Mouse (Mus musculus) left cerebral cortex, postnatal 10 days (tissue): ENCODE measurements around the gene Ncoa5. TPM values are rescaled to one million over a fixed set of nuclear protein-coding genes. Genes with fewer than 3 reads are reported as not detected.

Experiments used
- DNase-seq, 2 experiments: peaks; one replicate each; pipeline ENCODE4 v3.0.0; 2021 to 2022; ENCODE audit warnings: low spot score in 2 of 2, mixed read lengths in 1 of 2; ENCODE audit errors: extremely low spot score in 1 of 2
- intact Hi-C: fragments of 180-260 bp; cut with DNase I; formaldehyde crosslinking; loops from one replicate; pipeline ENCODE4 v1.15.1; 2025
- total RNA-seq, 2 experiments: library from RNA; stranded (reverse); gene quantifications; 2 replicates each; pipeline ENCODE4 v1.2.3; 2021

Ncoa5 gene
- total RNA-seq = 10 to 100 TPM; 61.1 to 61.2 TPM

- intact Hi-C loops = loop anchor here (5.0 kb wide), 1 partner anchor 67 kb away; no protein-coding TSS in a partner anchor
- peak; percentile 98 to 99 for DNase-seq
Measured at GRCm38 (mm10) chr2:165034131-165035057, at the start of gene Ncoa5. Gene Ncoa5, minus strand, starts transcription at chr2:165034867.

GRCm38 (mm10) chr2:165081257-165081656 is 46.6 kb upstream of the Ncoa5 start:
- no peak for DNase-seq
- intact Hi-C loops = no loop called here

GRCm38 (mm10) chr2:165080657-165081056 is 46.0 kb upstream of the Ncoa5 start:
- intact Hi-C loops = no loop called here
- DNase-seq = no peak

GRCm38 (mm10) chr2:165078605-165079004 is 43.9 kb upstream of the Ncoa5 start:
- intact Hi-C loops = loop anchor here (5.0 to 10.0 kb wide), 3 partner anchors 159 to 406 kb away; no protein-coding TSS in a partner anchor

GRCm38 (mm10) chr2:165078045-165078444 is 43.4 kb upstream of the Ncoa5 start:
- intact Hi-C loops = loop anchor here (5.0 to 10.0 kb wide), 3 partner anchors 159 to 407 kb away; no protein-coding TSS in a partner anchor
- no peak for DNase-seq

More at GRCm38 (mm10) chr2:165078605-165079004, 43.9 kb upstream of the Ncoa5 start:
- DNase-seq = no peak

- intact Hi-C loops = loop anchor here (5.0 to 10.0 kb wide), 3 partner anchors 160 to 408 kb away; no protein-coding TSS in a partner anchor
Measured at GRCm38 (mm10) chr2:165077055-165077454, 42.4 kb upstream of the Ncoa5 start.

GRCm38 (mm10) chr2:165074937-165075336 is 40.3 kb upstream of the Ncoa5 start:
- intact Hi-C loops = loop anchor here (2.0 to 10.0 kb wide), 4 partner anchors 162 to 410 kb away; no protein-coding TSS in a partner anchor
- DNase-seq = peak; percentile 76 to 80

More at GRCm38 (mm10) chr2:165077055-165077454, 42.4 kb upstream of the Ncoa5 start:
- DNase-seq = no peak

- intact Hi-C loops = loop anchor here (2.0 to 10.0 kb wide), 2 partner anchors 203 to 411 kb away; no protein-coding TSS in a partner anchor
Measured at GRCm38 (mm10) chr2:165074081-165074884, 39.6 kb upstream of the Ncoa5 start.

GRCm38 (mm10) chr2:165073381-165073781 is 38.7 kb upstream of the Ncoa5 start:
- intact Hi-C loops = loop anchor here (10.0 kb wide), 1 partner anchor 411 kb away; no protein-coding TSS in a partner anchor

More at GRCm38 (mm10) chr2:165074081-165074884, 39.6 kb upstream of the Ncoa5 start:
- peak in 1 of 2 experiments; percentile 69 for DNase-seq

GRCm38 (mm10) chr2:165070096-165070816 is 35.6 kb upstream of the Ncoa5 start:
- DNase-seq = peak; percentile 75 to 77
- intact Hi-C loops = loop anchor here (10.0 kb wide), 1 partner anchor 415 kb away; no protein-coding TSS in a partner anchor

More at GRCm38 (mm10) chr2:165073381-165073781, 38.7 kb upstream of the Ncoa5 start:
- DNase-seq = peak in 1 of 2 experiments; percentile 49

- intact Hi-C loops = no loop called here
- no peak for DNase-seq
Measured at GRCm38 (mm10) chr2:165068806-165069205, 34.1 kb upstream of the Ncoa5 start.

GRCm38 (mm10) chr2:165064489-165064888 is 29.8 kb upstream of the Ncoa5 start:
- DNase-seq = peak; percentile 52 to 62
- intact Hi-C loops = no loop called here

- no peak for DNase-seq
- intact Hi-C loops = no loop called here
Measured at GRCm38 (mm10) chr2:165061638-165062433, 27.2 kb upstream of the Ncoa5 start.

- intact Hi-C loops = no loop called here
- DNase-seq = no peak
Measured at GRCm38 (mm10) chr2:165059961-165060360, 25.3 kb upstream of the Ncoa5 start.

- intact Hi-C loops = no loop called here
- no peak for DNase-seq
Measured at GRCm38 (mm10) chr2:165056377-165057085, 21.9 kb upstream of the Ncoa5 start.

GRCm38 (mm10) chr2:165055905-165056304 is 21.2 kb upstream of the Ncoa5 start:
- peak in 1 of 2 experiments; percentile 76 for DNase-seq
- intact Hi-C loops = no loop called here
